Mouse (Mus musculus) heart, embryonic 13.5 days (tissue): Measurements from ENCODE around the gene Zfp850. TPM values are rescaled to one million over a fixed set of nuclear protein-coding genes. Genes with fewer than 3 reads are reported as not detected.
"Not testable (repeated sequence)": the region's sequence is repeated elsewhere in the genome, so short reads cannot be mapped to it uniquely, and the experiment has no call there.

Source experiments
- ATAC-seq: fragments of 200-750 bp; cut with Nextera tagmentation; 2 replicates; pipeline ENCODE4 v1.8.0; 2017; ENCODE audit warnings: moderate TSS enrichment; ENCODE audit not compliant: insufficient number of reproducible peaks, low FRiP score, low TSS enrichment; ENCODE audit errors: extremely low read depth
- H3K27ac ChIP-seq: fragments of 300-500 bp; sonication (generic); replicated peaks from 2 replicates; pipeline ENCODE4 v1.5.1; 2015; ENCODE audit warnings: moderate library complexity, mild to moderate bottlenecking, inconsistent platforms
- H3K27me3 ChIP-seq: fragments of 300-500 bp; sonication (generic); replicated peaks from 2 replicates; pipeline ENCODE4 v1.6.1; 2015; ENCODE audit warnings: mild to moderate bottlenecking, inconsistent platforms
- H3K36me3 ChIP-seq: fragments of 300-500 bp; sonication (generic); 2 replicates; pipeline ENCODE4 v1.6.1; 2015; ENCODE audit warnings: mild to moderate bottlenecking, inconsistent platforms
- H3K4me1 ChIP-seq: fragments of 300-500 bp; sonication (generic); 2 replicates; pipeline ENCODE4 v1.6.1; 2015; ENCODE audit warnings: inconsistent platforms
- H3K4me2 ChIP-seq: fragments of 300-500 bp; sonication (generic); 2 replicates; pipeline ENCODE4 v1.6.1; 2015; ENCODE audit warnings: inconsistent platforms, mild to moderate bottlenecking, moderate library complexity
- H3K4me3 ChIP-seq: fragments of 300-500 bp; sonication (generic); 2 replicates; pipeline ENCODE4 v1.5.1; 2015; ENCODE audit warnings: moderate library complexity, mild to moderate bottlenecking, inconsistent platforms
- H3K9ac ChIP-seq: fragments of 300-500 bp; sonication (generic); 2 replicates; pipeline ENCODE4 v1.6.1; 2015; ENCODE audit warnings: inconsistent platforms, mild to moderate bottlenecking, moderate library complexity
- H3K9me3 ChIP-seq: fragments of 300-500 bp; sonication (generic); 2 replicates; pipeline ENCODE4 v1.6.1; 2016; ENCODE audit warnings: inconsistent platforms
- WGBS: fragments of 180-500 bp; shearing (Covaris S2); methylation state at CpG from one replicate; pipeline ENCODE4 v1.1.7; 2015; ENCODE audit warnings: mixed read lengths; 5-methylcytosine and 5-hydroxymethylcytosine counted together
- polyA plus RNA-seq: library from polyadenylated mRNA; unstranded; fragments of >200 nt; fragmentation: Nextera tagmentation; extraction: Ambion mirVana; gene quantifications from 2 replicates; pipeline ENCODE4 v1.2.1, GENCODE M21; 2015

Zfp850 gene
- polyA plus RNA-seq, 1 experiment from 2014 or later = 1.7 TPM

DNA sequence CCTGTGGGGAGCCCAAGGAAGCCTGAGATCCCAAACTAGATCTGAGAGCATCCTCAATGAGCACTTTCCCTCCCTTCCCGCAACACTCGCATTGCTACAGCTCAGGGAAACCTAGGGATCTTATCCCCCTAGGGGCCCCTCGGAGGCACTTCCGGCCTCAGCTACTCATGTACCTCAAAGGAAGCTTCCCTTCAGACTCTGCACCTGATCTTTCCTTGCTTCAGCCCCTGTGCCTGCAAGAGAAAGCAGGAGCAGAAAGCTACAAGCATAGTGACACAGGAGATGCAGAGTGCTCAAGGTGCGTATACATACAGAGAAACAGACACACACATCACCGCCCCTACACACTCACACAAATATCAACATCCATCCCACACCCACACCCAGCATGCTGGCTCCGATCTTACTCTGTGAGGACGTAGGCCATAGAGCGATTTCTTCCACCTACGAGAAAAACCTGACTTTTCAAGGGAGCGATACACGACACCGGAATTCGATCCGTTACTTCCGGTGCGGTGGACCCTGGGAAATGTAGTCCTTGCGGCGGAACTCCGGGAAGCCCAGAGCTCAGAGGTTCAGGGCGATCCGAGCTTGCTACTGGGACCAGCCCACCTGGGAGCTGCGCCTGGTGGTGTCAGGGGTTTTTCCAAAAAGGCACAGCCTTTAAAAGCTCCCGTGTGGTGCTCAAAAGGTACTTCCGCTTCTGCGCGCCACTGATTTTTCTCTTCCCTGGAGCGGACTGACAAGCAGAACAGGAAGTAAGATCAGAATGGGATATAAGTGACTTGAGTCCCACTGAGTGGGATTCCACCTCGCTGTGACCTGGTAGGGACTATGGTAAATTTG is 35.0 kb downstream of the Zfp850 start, which contains the start of gene Zfp780b:
TSS of gene Zfp780b (minus strand) at position 489 of the 846 bp plus-strand sequence.
- Histone ChIP-seq H3K4me1 (peaks cover 11% of the 10 kb centered on the region), H3K9ac (peak within 1 kb of the TSS; percentile 96), H3K27ac (peak within 1 kb of the TSS; percentile 79), H3K27me3 (no peaks in the 10 kb centered on the region), H3K9me3 (peaks cover 24% of the 10 kb centered on the region), H3K36me3 (peaks cover 24% of the 10 kb centered on the region), H3K4me3 (peak within 1 kb of the TSS; percentile 92), H3K4me2 (peak within 1 kb of the TSS; percentile 96)
- under 1% methylated on average over 29 of the region's 29 CpGs for WGBS
- peak; percentile 77 for ATAC-seq

- 87% methylated on average over 13 of the region's 13 CpGs for WGBS
- H3K4me3 ChIP-seq, H3K36me3 ChIP-seq, ATAC-seq, H3K27ac ChIP-seq, H3K4me1 ChIP-seq, H3K4me2 ChIP-seq, H3K9ac ChIP-seq, H3K27me3 ChIP-seq, H3K9me3 ChIP-seq: not testable (repeated sequence)
Observed at GRCm38 (mm10) chr7:27949451-27949850, 64.5 kb downstream of the Zfp850 start.

DNA sequence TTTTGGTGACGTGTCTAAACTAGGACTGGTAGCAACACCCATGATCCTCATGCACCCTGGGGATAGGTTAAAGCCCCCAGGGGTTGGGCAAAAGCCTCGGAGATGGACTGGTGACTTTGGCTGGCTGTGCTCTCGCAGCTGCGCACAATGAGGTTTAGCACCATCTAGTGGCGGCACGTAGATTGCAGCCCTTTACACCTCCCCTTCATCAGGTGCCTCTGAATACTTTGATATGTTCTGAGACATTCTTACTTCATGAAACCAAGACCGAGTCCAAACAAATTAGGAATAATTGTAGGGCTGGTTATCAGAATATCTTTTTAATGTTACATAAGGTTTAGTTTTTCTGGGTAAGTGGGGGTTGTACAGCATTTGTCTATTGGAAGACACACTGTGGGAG is 72.0 kb downstream of the Zfp850 start:
- H3K4me3 ChIP-seq, ATAC-seq: not testable (repeated sequence)
- 50% methylated on average over 5 of the region's 7 CpGs for WGBS

More for the DNA sequence above, 72.0 kb downstream of the Zfp850 start:
- H3K27ac ChIP-seq, H3K4me2 ChIP-seq, H3K36me3 ChIP-seq, H3K9ac ChIP-seq, H3K9me3 ChIP-seq, H3K4me1 ChIP-seq, H3K27me3 ChIP-seq: not testable (repeated sequence)

Other genes starting within 250 kb of the Zfp850 start
- 1.0 and 1.1 TPM in 2 replicates for gene Zfp626, start 206.9 kb downstream of the Zfp850 start, polyA plus RNA-seq
- gene Zfp59, start 175.5 kb downstream of the Zfp850 start, polyA plus RNA-seq = 4.5 and 5.6 TPM in 2 replicates
- gene Zfp607a, start 156.6 kb downstream of the Zfp850 start, polyA plus RNA-seq = 3.5 and 3.8 TPM in 2 replicates
- 5.5 and 6.9 TPM in 2 replicates for gene Zfp974, start 84.7 kb downstream of the Zfp850 start, polyA plus RNA-seq
- gene Zfp780b, start 34.9 kb downstream of the Zfp850 start, polyA plus RNA-seq = 12.0 and 13.1 TPM in 2 replicates
- gene Psmc4, start 36.0 kb upstream of the Zfp850 start, polyA plus RNA-seq = 232 and 244 TPM in 2 replicates
- 0.11 TPM in 1 of 2 replicates, not detected in the other for gene Fcgbp, start 57.1 kb upstream of the Zfp850 start, polyA plus RNA-seq
- 0.05 TPM in 1 of 2 replicates, not detected in the other for gene 9530053A07Rik, start 115.4 kb upstream of the Zfp850 start, polyA plus RNA-seq
- 81.3 and 86.7 TPM in 2 replicates for gene Fbl, start 155.6 kb upstream of the Zfp850 start, polyA plus RNA-seq
- gene Dyrk1b, start 165.4 kb upstream of the Zfp850 start, polyA plus RNA-seq = 8.8 and 9.0 TPM in 2 replicates